In the genomic region with DNA sequence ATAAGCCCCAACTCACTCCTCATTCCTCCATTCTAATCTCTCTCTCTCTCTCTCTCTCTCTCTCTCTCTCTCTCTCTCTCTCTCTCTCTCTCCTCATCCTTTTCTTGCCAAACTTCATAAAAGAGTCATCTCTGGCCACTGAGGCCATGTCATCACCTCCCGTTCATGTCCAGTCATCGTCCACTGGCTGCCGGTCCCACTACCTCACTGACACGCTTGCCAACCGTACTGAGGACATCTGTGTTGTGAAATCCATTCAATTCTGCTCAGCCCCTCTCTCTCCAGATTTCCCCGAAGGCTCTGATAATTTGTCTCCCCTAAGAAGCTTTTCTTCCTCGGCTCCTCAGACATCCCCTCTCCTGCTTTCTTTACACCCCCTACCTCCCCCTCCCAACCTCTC, we compare ENCODE assay signal across 22 mouse cellular contexts.
A peak's percentile ranks its signal among the peaks of the same experiment; 100 is the strongest.
DNase-seq lines count a peak whose midpoint lies in the region; ATAC-seq lines count a peak whose summit lies in the region.
"Had no signal": no experiment of that assay in that cellular context is flagged by ENCODE, and none has a peak within 500 bp of the region (broad histone marks: within the 10 kb centered on the region; RNA-seq: fewer than 3 reads in every experiment).

No protein-coding gene starts in this region.

- H3K27ac ChIP-seq in midbrain, embryonic 16.5 days (ENCODE audit: low read length): no peak overlapping the region
- H3K27ac ChIP-seq: heart, embryonic 15.5 days; hindbrain, embryonic 13.5 days; limb, embryonic 12.5 days; liver, embryonic 14.5 days; macrophage; midbrain, embryonic 10.5 days; neural tube, embryonic 12.5 days had no signal

- H3K4me2 ChIP-seq in midbrain, embryonic 16.5 days (ENCODE audit: low read length): no peak overlapping the region
- H3K4me2 ChIP-seq: heart, embryonic 15.5 days; hindbrain, embryonic 13.5 days; limb, embryonic 12.5 days; neural tube, embryonic 12.5 days had no signal

- 65% methylated on average over 7 of the region's 7 CpGs for WGBS in midbrain, embryonic 16.5 days

- no peaks in the 10 kb centered on the region for H3K9me3 ChIP-seq in midbrain, embryonic 16.5 days (replicated peaks; ENCODE audit: control insufficient read depth, low read length, poor library complexity, severe bottlenecking)
- H3K9me3 ChIP-seq: heart, embryonic 15.5 days; hindbrain, embryonic 13.5 days; limb, embryonic 12.5 days; midbrain, embryonic 10.5 days; neural tube, embryonic 12.5 days had no signal

- peak; percentile 53 for DNase-seq in adrenal gland, postnatal 14 days
- no peak for DNase-seq in adrenal gland, postnatal 25 days
- peak; percentile 46 for DNase-seq in urinary bladder, postnatal 14 days (ENCODE audit: low spot score)
- DNase-seq in urinary bladder, adult 2 months (ENCODE audit: low spot score): no peak
- DNase-seq in heart, postnatal 36 days: peak; percentile 47 to 49
- no peak for DNase-seq in ovary, adult 18-20 months (ENCODE audit: low spot score)
- no peak for DNase-seq in embryo, embryonic 10 days (ENCODE audit: low spot score)
- DNase-seq: cerebellum, adult 2 months; cerebellum, postnatal 36 days; right cerebral cortex, adult 18-20 months; spleen, adult 18-20 months; thymus, postnatal 4 days had no signal

- H3K4me3 ChIP-seq in midbrain, embryonic 16.5 days (ENCODE audit: low read depth, low read length): no peak overlapping the region
- H3K4me3 ChIP-seq: heart, embryonic 15.5 days; hindbrain, embryonic 13.5 days; limb, embryonic 12.5 days; midbrain, embryonic 10.5 days; neural tube, embryonic 12.5 days had no signal

- intact Hi-C loops in heart, postnatal 36 days (cut with DNase I): no loop called here

- no peak for ATAC-seq in midbrain, embryonic 16.5 days
- ATAC-seq: inflammation-experienced regulatory T-cells, adult 6 months had no signal

- H3K36me3 ChIP-seq in midbrain, embryonic 16.5 days (ENCODE audit: control insufficient read depth, insufficient read depth, low read length): no peaks in the 10 kb centered on the region
- H3K36me3 ChIP-seq: G1E; heart, embryonic 15.5 days; hindbrain, embryonic 13.5 days; limb, embryonic 12.5 days; midbrain, embryonic 10.5 days; neural tube, embryonic 12.5 days had no signal

- H3K27me3 ChIP-seq in midbrain, embryonic 16.5 days (ENCODE audit: control insufficient read depth, insufficient read depth, low read depth, low read length): no peaks in the 10 kb centered on the region
- H3K27me3 ChIP-seq: heart, embryonic 15.5 days; hindbrain, embryonic 13.5 days; limb, embryonic 12.5 days; neural tube, embryonic 12.5 days had no signal

- H3K9ac ChIP-seq in midbrain, embryonic 16.5 days (ENCODE audit: low read depth, low read length): no peak overlapping the region
- H3K9ac ChIP-seq: heart, embryonic 15.5 days; hindbrain, embryonic 13.5 days; limb, embryonic 12.5 days; liver, embryonic 14.5 days; neural tube, embryonic 12.5 days had no signal

- no peaks in the 10 kb centered on the region for H3K4me1 ChIP-seq in midbrain, embryonic 16.5 days (ENCODE audit: control insufficient read depth, insufficient read depth, low read length)
- H3K4me1 ChIP-seq: heart, embryonic 15.5 days; hindbrain, embryonic 13.5 days; limb, embryonic 12.5 days; midbrain, embryonic 10.5 days; neural tube, embryonic 12.5 days had no signal

Comparison
In these comparisons a context has a peak if more than half of its experiments do, and no peak if none do; other contexts are left out.
1. DNase-seq: peak in adrenal gland, postnatal 14 days (single experiment), urinary bladder, postnatal 14 days (single experiment) and heart, postnatal 36 days (2 of 2); none in adrenal gland, postnatal 25 days (single experiment), urinary bladder, adult 2 months (single experiment), ovary, adult 18-20 months (single experiment) and embryo, embryonic 10 days (single experiment).